Mouse (Mus musculus): ENCODE measurements around the gene Slf2. TPM values are rescaled to one million over a fixed set of nuclear protein-coding genes. Genes with fewer than 3 reads are reported as not detected.

The Slf2 gene
- total and polyA plus RNA-seq, 3 experiments = 30.2 to 109 (median 35.4) TPM

- Histone ChIP-seq H3K79me2 (ENCODE audit: control insufficient read depth, insufficient read depth, low read length, poor library complexity) (peaks cover 20% of the 10 kb centered on the region), H3K9ac (ENCODE audit: control insufficient read depth, low read depth, low read length, poor library complexity, severe bottlenecking) (no peak overlapping the region), H3K27me3 (ENCODE audit: control insufficient read depth in 1 of 2, insufficient read depth in 2 of 2, low read length in 2 of 2) (peaks cover 2 to 4% of the 10 kb centered on the region in 2 experiments), H3K4me1 (ENCODE audit: control insufficient read depth in 1 of 2, insufficient read depth in 2 of 2, low read length in 2 of 2) (peaks cover 12 to 27% of the 10 kb centered on the region in 2 experiments), H3K27ac (ENCODE audit: control insufficient read depth, low read depth, low read length) (no peak overlapping the region), H3K36me3 (ENCODE audit: control insufficient read depth in 1 of 2, insufficient read depth in 2 of 2, low read length in 2 of 2) (peaks cover 8 to 42% of the 10 kb centered on the region in 2 experiments), H3K4me3 (ENCODE audit: control insufficient read depth in 1 of 2, insufficient read depth in 1 of 2, low read depth in 2 of 2, low read length in 2 of 2) (no peak overlapping the region; a peak in 1 of 4 replicates), H3K9me3 (replicated peaks; ENCODE audit: insufficient read depth, low read length) (no peaks in the 10 kb centered on the region)
- peak; percentile 45 for DNase-seq (ENCODE audit: low read depth, low spot score)
- TF ChIP-seq CHD1 (IDR thresholded peaks at IDR 0.05; ENCODE audit: low read depth, low read length) (no peak), POLR2A (IDR thresholded peaks at IDR 0.05; ENCODE audit: control insufficient read depth in 1 of 2, insufficient read depth in 1 of 2, low read depth in 1 of 2, low read length in 2 of 2, poor library complexity in 1 of 2) (no peak), CHD2 (IDR thresholded peaks at IDR 0.05; ENCODE audit: low read length) (no peak), SIN3A (IDR thresholded peaks at IDR 0.05; ENCODE audit: low read length) (0 out of 2 replicates have a peak, but pooled peaks have one; percentile 3), USF2 (IDR thresholded peaks at IDR 0.05; ENCODE audit: borderline replicate concordance in 1 of 2, insufficient read depth in 1 of 2, low read depth in 1 of 2, low read length in 2 of 2) (no peak)
Observed at GRCm38 (mm10) chr19:44929251-44929650, 1.7 kb upstream of the Slf2 start.

DNA sequence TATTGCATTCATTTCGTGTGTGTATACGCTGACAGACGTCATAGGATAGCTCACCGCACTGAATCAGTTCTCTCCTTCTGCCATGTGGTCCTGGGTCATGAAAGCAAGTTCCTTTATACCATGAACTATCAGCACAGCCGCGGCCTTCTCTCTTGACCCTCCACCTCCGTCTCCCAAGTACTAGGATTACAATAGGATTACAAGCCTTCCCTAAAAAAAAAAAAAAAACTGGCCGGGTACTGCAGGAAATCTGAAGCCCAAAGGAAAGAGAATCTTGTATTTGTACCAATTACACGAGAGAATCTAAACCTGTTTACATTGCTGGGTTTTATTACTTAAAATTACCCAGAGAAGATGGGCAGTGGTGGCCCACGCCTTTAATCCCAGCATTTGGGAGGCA, 1.3 kb upstream of the Slf2 start:
- H3K4me1 ChIP-seq (ENCODE audit: control insufficient read depth in 1 of 2, insufficient read depth in 2 of 2, low read length in 2 of 2) = peaks cover 12 to 27% of the 10 kb centered on the region in 2 experiments
- H3K27me3 ChIP-seq (ENCODE audit: control insufficient read depth in 1 of 2, insufficient read depth in 2 of 2, low read length in 2 of 2) = peaks cover 2 to 3% of the 10 kb centered on the region in 2 experiments
- DNase-seq (ENCODE audit: low read depth, low spot score) = no peak
- no peak overlapping the region for H3K4me3 ChIP-seq (ENCODE audit: control insufficient read depth in 1 of 2, insufficient read depth in 1 of 2, low read depth in 2 of 2, low read length in 2 of 2)
- no peak overlapping the region for H3K27ac ChIP-seq (ENCODE audit: control insufficient read depth, low read depth, low read length)
- no peak for TF ChIP-seq RCOR1 (IDR thresholded peaks at IDR 0.05; ENCODE audit: low read depth, low read length)
- no peak for TF ChIP-seq UBTF (IDR thresholded peaks at IDR 0.05; ENCODE audit: borderline replicate concordance, insufficient read depth, low read depth, low read length)
- TF ChIP-seq ZNF384 (IDR thresholded peaks at IDR 0.05; ENCODE audit: low read depth, low read length) = peak; percentile 17; the same call in 1 of the 2 replicates
- H3K36me3 ChIP-seq (ENCODE audit: control insufficient read depth in 1 of 2, insufficient read depth in 2 of 2, low read length in 2 of 2) = peaks cover 11 to 42% of the 10 kb centered on the region in 2 experiments
- no peaks in the 10 kb centered on the region for H3K9me3 ChIP-seq (replicated peaks; ENCODE audit: insufficient read depth, low read length)
- H3K79me2 ChIP-seq (ENCODE audit: control insufficient read depth, insufficient read depth, low read length, poor library complexity) = peaks cover 20% of the 10 kb centered on the region
- no peak overlapping the region for H3K9ac ChIP-seq (ENCODE audit: control insufficient read depth, low read depth, low read length, poor library complexity, severe bottlenecking)

DNA sequence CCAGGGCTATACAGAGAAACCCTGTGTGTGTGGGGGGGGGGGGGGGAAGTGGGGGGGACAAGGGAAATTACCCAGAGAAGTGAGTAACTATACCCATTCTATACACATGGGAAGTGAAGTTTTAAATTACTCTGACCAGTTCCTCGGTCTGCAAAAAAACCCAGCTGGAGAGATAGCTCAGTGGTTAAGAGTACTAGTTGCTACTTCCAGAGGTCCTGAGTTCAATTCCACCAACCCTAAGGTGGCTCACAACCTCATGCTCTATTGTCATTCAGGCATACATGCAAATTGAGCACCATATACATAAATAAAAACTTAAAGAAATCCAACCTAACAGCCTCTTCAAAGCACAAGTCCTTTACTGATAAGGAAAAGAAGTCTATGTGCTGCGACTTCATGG, 829 bp upstream of the Slf2 start:
- peaks cover 14 to 42% of the 10 kb centered on the region in 2 experiments for H3K36me3 ChIP-seq (ENCODE audit: control insufficient read depth in 1 of 2, insufficient read depth in 2 of 2, low read length in 2 of 2)
- no peak for TF ChIP-seq MAZ (IDR thresholded peaks at IDR 0.05; ENCODE audit: low read depth, low read length)
- TF ChIP-seq TBP (IDR thresholded peaks at IDR 0.05; ENCODE audit: low read depth, low read length) = peak; percentile 91
- peaks cover 0 to 2% of the 10 kb centered on the region in 2 experiments; a peak in 2 of 4 replicates for H3K27me3 ChIP-seq (ENCODE audit: control insufficient read depth in 1 of 2, insufficient read depth in 2 of 2, low read length in 2 of 2)
- peak overlapping the region; percentile 65 for H3K9ac ChIP-seq (ENCODE audit: control insufficient read depth, low read depth, low read length, poor library complexity, severe bottlenecking)
- peaks cover 20% of the 10 kb centered on the region for H3K79me2 ChIP-seq (ENCODE audit: control insufficient read depth, insufficient read depth, low read length, poor library complexity)
- peaks cover 12 to 27% of the 10 kb centered on the region in 2 experiments for H3K4me1 ChIP-seq (ENCODE audit: control insufficient read depth in 1 of 2, insufficient read depth in 2 of 2, low read length in 2 of 2)
- peak overlapping the region; percentile 51 to 55 for H3K4me3 ChIP-seq (ENCODE audit: control insufficient read depth in 1 of 2, insufficient read depth in 1 of 2, low read depth in 2 of 2, low read length in 2 of 2)
- DNase-seq (ENCODE audit: low read depth, low spot score) = no peak
- H3K27ac ChIP-seq (ENCODE audit: control insufficient read depth, low read depth, low read length) = peak overlapping the region; percentile 80
- H3K9me3 ChIP-seq (replicated peaks; ENCODE audit: insufficient read depth, low read length) = no peaks in the 10 kb centered on the region

Measured in MEL (cell line).